Mouse (Mus musculus): Measurements from ENCODE around the gene Cab39l.

DNA sequence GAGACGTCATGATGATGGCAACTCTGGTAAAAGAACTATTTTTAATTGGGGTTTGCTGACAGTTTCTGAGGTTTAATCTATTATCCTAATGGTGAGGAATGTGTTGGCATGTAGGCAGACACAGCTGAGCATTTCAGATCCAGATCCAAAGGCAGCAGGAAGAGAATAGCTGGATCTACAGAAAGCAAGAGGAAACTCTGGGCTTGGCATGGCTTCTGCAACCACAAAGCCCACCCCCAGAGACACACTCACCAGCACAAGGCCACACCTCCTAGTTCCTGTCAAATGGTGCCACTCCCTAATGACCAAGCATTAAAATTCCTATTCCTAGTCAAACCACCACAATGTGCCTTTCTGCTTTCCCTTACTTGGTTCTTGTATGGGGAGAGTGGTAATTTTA is 30.0 kb downstream of the Cab39l start:
- TF ChIP-seq CTCF (IDR thresholded peaks at IDR 0.05; ENCODE audit: low read depth) = no peak
- TF ChIP-seq EP300 (optimal IDR thresholded peaks at IDR 0.05) = no peak
